Mouse (Mus musculus): ENCODE measurements around the gene Ptpn11.

DNA sequence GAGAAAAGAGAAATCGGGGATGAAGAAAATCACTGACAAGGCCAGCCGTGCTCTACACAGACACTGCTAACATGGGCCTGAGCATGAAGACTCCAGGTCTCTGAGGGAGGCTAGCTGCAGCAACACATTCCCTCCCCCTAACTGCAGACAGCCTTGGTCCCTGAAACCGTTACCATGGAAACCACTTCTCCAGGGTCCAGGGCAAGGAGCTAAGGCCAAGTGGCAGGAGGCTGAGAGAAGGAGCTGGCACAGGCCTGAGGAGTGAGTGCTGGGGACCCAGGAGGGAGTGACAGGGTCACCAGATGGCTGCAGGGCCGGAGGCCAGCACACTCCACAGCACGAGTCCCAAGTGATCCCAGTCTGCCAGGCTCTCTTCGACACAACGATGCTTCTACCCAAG is 101.5 kb downstream of the Ptpn11 start:
- TF ChIP-seq ZC3H11A (IDR thresholded peaks at IDR 0.05; ENCODE audit: borderline replicate concordance, low read depth, low read length) = no peak
- TF ChIP-seq MAFK (IDR thresholded peaks at IDR 0.05; ENCODE audit: insufficient read depth, low read depth, low read length) = no peak
- no peak for TF ChIP-seq HCFC1 (IDR thresholded peaks at IDR 0.05; ENCODE audit: borderline replicate concordance, insufficient read depth, low read length)
- TF ChIP-seq CHD2 (IDR thresholded peaks at IDR 0.05; ENCODE audit: low read depth, low read length) = no peak
- TF ChIP-seq ZNF384 (IDR thresholded peaks at IDR 0.05; ENCODE audit: low read depth, low read length) = no peak

Data from ES-E14 (cell line).